Mouse (Mus musculus) brain, embryonic 14.5 days (tissue): Measurements from ENCODE around the gene Spdye4a. TPM values are rescaled to one million over a fixed set of nuclear protein-coding genes. Genes with fewer than 3 reads are reported as not detected.
A peak's percentile ranks its signal among the peaks of the same experiment; 100 is the strongest.

Experiments
- DNase-seq: peaks from one replicate; pipeline ENCODE4 v3.0.0-alpha.2; 2011; ENCODE audit warnings: low read depth
- CTCF ChIP-seq: fragments of 200-500 bp; IDR thresholded peaks from 2 replicates; pipeline ENCODE4 v1.5.1; 2012; ENCODE audit warnings: inconsistent platforms, mild to moderate bottlenecking, moderate library complexity, borderline replicate concordance; ENCODE audit not compliant: insufficient read depth, insufficient read length; ENCODE audit errors: extremely low read depth
- POLR2A ChIP-seq: fragments of 200-500 bp; IDR thresholded peaks from 2 replicates; pipeline ENCODE4 v1.6.1; 2012; ENCODE audit warnings: mild to moderate bottlenecking, inconsistent platforms, borderline replicate concordance; ENCODE audit not compliant: poor library complexity, insufficient read depth, insufficient read length, severe bottlenecking; ENCODE audit errors: extremely low read depth
- polyA plus RNA-seq: library from polyadenylated mRNA; depleted of rRNA; stranded (reverse); fragments of >200 nt; gene quantifications from 2 replicates; pipeline ENCODE4 v1.2.3, GENCODE M21; 2012; rRNA removed

Spdye4a gene
- polyA plus RNA-seq: not detected in 2 replicates

GRCm38 (mm10) chr5:143226790-143227189 lies at the start of gene Spdye4a:
Gene Spdye4a, minus strand, starts transcription at chr5:143226890.
- TF ChIP-seq POLR2A: no peak
- TF ChIP-seq CTCF: no peak
- no peak for DNase-seq

DNA sequence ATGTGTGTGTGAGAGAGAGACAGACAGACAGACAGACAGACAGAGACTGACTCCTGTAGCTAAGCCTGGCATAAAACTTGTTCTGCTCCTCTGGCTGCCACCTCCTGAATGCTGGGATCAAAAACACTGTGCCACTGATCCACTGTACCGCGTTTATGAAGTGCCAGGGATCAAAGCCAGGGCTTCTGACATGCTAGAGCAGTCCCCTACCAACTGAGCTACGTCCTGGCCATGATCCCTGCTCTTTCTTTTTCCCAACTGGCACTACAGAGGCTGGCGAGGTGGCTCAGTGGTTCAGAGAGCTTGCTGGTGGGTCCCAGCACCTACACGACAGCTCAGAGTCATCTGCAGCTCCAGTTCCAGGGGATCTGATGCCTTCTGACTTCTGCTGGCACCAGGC lies 49.1 kb upstream of the Spdye4a start:
- TF ChIP-seq POLR2A: no peak
- no peak for TF ChIP-seq CTCF
- no peak for DNase-seq

- peak; percentile 53 for DNase-seq
- TF ChIP-seq POLR2A: no peak
- no peak for TF ChIP-seq CTCF
Measured at GRCm38 (mm10) chr5:143272540-143273330, 46.0 kb upstream of the Spdye4a start.

DNA sequence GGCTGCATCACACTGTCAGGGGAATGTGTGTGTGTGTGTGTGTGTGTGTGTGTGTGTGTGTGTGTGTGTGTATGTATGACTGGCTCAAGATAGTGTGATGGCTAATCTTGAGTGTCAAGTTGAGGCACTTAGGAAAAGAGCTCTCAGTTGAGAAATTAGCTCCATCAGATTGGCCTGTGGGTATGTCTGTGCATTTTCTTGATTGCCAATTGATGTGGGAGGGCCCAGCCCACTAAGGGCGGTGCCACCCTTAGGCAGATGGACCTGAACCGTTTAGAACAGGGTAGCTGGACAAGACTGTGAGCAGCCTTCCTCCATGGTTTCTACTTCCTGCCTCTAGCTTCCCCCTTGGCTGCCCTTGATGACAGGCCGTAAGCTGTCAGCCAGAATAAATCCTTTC lies 45.4 kb upstream of the Spdye4a start:
- no peak for DNase-seq
- TF ChIP-seq POLR2A: no peak
- TF ChIP-seq CTCF: no peak

- TF ChIP-seq CTCF (no peak), POLR2A (no peak)
Measured at GRCm38 (mm10) chr5:143271642-143272041, 45.0 kb upstream of the Spdye4a start.

DNA sequence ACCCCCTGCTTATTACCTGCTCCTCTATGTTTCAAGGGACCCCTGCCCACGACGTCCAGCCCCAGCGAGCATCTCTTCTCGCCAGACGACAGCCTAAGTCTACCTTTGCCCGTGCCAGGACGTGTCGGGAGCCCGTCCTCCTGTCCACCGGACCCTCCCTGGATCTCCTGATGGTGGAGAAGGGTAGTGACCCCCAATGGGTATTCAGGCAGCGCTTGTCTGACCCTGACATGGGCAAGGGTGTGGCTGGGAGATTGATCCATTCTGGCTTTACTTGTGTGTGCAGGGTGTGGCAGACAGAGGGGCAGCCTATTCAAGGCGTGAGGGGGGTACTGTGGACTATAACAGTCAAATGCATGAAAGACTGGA lies 43.4 kb upstream of the Spdye4a start:
- TF ChIP-seq POLR2A: no peak
- no peak for TF ChIP-seq CTCF
- DNase-seq: no peak

More at GRCm38 (mm10) chr5:143271642-143272041, 45.0 kb upstream of the Spdye4a start:
- DNase-seq: no peak

GRCm38 (mm10) chr5:143269363-143270150 lies 42.9 kb upstream of the Spdye4a start, which contains the start of gene Zfp316:
Gene Zfp316, minus strand, starts transcription at chr5:143270022.
- peak; percentile 88 for DNase-seq
- peak; percentile 88 for TF ChIP-seq POLR2A
- no peak for TF ChIP-seq CTCF

- no peak for DNase-seq
- TF ChIP-seq CTCF: no peak
- no peak for TF ChIP-seq POLR2A
Measured at GRCm38 (mm10) chr5:143268985-143269362, 42.3 kb upstream of the Spdye4a start.

DNA sequence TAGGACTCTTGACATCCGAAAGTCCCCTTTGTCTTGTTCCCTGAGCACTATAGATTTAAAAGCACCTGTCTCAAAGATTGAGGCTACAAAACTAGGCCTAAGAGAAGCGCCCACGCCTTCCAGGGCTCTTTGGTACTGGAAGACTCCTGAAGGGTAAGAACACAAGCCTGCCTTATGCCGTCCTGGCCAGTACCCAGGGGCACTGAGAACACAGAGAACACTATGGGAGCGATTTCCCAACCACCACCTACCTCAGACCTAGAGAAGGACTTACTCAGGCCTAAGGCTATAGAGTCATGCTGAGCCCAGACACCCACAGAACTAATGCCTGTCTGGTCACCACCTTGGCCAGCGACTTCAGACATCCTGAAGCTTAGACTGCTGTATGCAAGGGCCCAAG lies 40.1 kb upstream of the Spdye4a start:
- TF ChIP-seq CTCF: no peak
- TF ChIP-seq POLR2A: no peak
- DNase-seq: no peak

GRCm38 (mm10) chr5:143265409-143265808 lies 38.7 kb upstream of the Spdye4a start:
- DNase-seq: no peak
- TF ChIP-seq POLR2A (no peak), CTCF (no peak)

GRCm38 (mm10) chr5:143264689-143265088 lies 38.0 kb upstream of the Spdye4a start:
- DNase-seq: no peak
- TF ChIP-seq POLR2A: no peak
- TF ChIP-seq CTCF: no peak
